Mouse (Mus musculus) left cerebral cortex, postnatal 10 days (tissue): Measurements from ENCODE around the gene Nlrp6. TPM values are rescaled to one million over a fixed set of nuclear protein-coding genes. Genes with fewer than 3 reads are reported as not detected.

Experiments
- DNase-seq, 2 experiments: peaks; one replicate each; pipeline ENCODE4 v3.0.0; 2021 to 2022; ENCODE audit warnings: low spot score in 2 of 2, mixed read lengths in 1 of 2; ENCODE audit errors: extremely low spot score in 1 of 2
- intact Hi-C: fragments of 180-260 bp; cut with DNase I; formaldehyde crosslinking; loops from one replicate; pipeline ENCODE4 v1.15.1; 2025
- total RNA-seq, 2 experiments: library from RNA; stranded (reverse); gene quantifications; 2 replicates each; pipeline ENCODE4 v1.2.3; 2021

Gene Nlrp6
- total RNA-seq, 2 experiments from 2014 or later, result 0.39 to 0.67 TPM

DNA sequence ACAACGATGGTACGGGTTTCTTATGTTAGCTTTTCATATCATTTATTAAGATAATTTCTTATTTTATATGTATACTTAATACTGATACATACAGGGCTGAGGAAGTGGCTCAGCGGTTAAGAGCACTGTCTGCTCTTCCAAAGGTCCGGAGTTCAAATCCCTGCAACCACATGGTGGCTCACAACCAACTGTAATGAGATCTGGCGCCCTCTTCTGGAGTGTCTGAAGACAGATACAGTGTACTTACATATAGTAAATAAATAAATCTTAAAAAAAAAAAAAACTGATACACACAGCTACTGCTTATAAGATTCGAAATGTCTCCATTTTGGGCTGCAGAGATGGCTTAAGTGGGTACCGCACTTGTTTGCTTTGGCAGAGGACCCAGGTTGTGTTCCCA, 13.0 kb upstream of the Nlrp6 start:
- no peak for DNase-seq
- intact Hi-C loops, result loop anchor here (1.0 to 5.0 kb wide), 2 partner anchors 141 to 270 kb away; no protein-coding TSS in a partner anchor

- no peak for DNase-seq
- intact Hi-C loops, result loop anchor here (1.0 to 5.0 kb wide), 2 partner anchors 140 to 269 kb away; no protein-coding TSS in a partner anchor
Measured at GRCm38 (mm10) chr7:140908181-140908580, 12.5 kb upstream of the Nlrp6 start.

- DNase-seq, result peak; percentile 48 to 73
- intact Hi-C loops, result loop anchor here (1.0 to 5.0 kb wide), 2 partner anchors 140 to 269 kb away; no protein-coding TSS in a partner anchor
Measured at GRCm38 (mm10) chr7:140908634-140909107, 12.0 kb upstream of the Nlrp6 start.

DNA sequence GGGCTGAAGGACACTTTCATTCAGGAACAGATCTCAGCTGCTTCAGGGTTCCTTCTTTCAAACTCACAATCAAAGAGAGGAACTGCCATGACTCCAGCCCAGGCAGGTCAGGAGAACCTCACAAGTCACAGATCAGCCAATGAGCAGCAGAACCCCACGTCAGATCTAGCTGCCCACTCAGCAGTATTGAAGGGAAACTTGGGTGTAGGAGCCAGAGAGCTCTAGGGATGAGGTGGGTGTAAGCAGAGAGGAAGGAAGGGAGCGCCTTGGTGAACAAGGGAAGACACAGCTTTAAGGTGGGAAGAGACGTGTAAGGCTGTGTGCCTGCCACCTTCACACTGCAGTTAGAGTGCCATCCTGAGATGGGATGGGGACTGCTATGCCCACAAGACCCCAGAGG, 8.4 kb upstream of the Nlrp6 start:
- no peak for DNase-seq
- intact Hi-C loops, result no loop called here

- intact Hi-C loops, result no loop called here
- DNase-seq, result no peak
Measured at GRCm38 (mm10) chr7:140912846-140913482, 7.7 kb upstream of the Nlrp6 start.

GRCm38 (mm10) chr7:140914031-140914690, 6.5 kb upstream of the Nlrp6 start:
- intact Hi-C loops, result no loop called here
- DNase-seq, result no peak

DNA sequence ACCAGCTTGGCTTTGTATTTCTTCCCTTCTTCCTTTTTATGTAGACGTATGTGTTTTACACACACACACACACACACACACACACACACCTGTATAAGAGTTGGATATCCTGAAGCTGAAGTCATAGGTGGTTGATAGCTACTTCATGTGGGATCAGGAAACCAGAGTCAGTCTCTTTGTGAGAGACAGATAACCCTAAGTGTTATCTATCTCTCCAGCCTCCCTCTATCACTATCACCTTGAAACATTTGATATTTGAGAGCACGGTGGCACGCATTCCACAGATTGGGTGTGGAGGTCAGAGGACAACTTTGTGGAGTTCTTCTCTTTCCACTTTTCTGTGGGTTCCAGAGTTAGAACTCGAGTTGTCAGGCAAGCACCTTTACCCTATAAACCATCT, 791 bp upstream of the Nlrp6 start:
- intact Hi-C loops, result no loop called here
- no peak for DNase-seq

DNA sequence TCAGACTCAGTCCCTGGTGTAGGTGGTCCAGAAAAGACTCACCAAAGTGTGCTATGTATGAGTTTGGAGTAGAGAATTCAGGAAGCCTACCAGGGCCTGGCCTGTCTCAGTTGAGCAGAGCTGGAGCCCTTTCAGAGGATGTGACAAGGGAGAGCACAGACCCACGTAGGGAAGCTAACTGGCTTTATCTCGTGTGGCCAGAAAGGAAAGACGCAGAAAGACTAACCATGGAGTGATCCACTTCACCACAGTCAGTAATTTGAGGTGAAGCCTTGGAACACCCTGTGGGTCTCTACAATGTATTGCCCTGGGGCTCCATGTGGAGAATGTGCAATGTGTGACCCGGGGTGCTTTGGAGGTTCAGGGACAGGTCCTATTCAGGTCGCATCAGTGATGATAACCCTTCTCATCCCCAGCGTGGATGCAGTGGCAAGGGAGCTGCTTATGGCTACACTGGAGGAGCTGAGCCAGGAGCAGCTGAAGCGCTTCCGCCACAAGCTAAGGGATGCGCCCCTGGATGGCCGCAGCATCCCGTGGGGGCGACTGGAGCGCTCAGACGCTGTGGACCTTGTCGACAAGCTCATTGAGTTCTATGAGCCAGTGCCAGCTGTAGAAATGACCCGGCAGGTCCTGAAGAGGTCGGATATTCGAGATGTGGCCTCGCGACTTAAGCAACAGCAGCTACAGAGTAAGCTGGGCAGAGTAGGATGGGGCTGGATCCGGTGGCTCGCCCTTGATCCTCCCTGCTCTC, 698 bp downstream of the Nlrp6 start:
- intact Hi-C loops, result no loop called here
- DNase-seq, result no peak

DNA sequence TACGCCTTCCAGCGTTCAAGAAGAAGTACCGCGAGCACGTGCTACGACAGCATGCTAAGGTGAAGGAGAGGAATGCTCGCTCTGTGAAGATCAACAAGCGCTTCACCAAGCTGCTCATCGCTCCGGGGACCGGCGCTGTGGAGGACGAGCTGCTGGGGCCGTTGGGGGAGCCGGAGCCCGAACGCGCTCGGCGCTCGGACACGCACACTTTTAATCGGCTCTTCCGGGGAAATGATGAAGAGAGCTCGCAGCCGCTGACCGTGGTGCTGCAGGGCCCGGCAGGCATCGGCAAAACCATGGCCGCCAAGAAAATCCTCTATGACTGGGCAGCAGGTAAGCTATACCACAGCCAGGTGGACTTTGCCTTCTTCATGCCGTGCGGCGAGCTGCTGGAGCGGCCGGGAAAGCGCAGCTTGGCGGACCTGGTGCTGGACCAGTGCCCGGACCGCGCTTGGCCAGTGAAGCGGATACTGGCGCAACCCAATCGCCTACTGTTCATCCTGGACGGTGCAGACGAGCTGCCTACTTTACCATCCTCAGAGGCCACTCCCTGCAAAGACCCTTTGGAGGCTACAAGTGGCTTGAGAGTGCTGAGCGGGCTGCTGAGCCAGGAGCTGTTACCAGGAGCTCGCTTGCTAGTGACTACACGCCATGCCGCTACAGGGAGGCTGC, 1.8 kb downstream of the Nlrp6 start:
- intact Hi-C loops, result no loop called here
- no peak for DNase-seq

- intact Hi-C loops, result no loop called here
- no peak for DNase-seq
Measured at GRCm38 (mm10) chr7:140923070-140923775, 2.5 kb downstream of the Nlrp6 start.

GRCm38 (mm10) chr7:140927181-140927580, 6.5 kb downstream of the Nlrp6 start:
- intact Hi-C loops, result no loop called here
- no peak for DNase-seq

DNA sequence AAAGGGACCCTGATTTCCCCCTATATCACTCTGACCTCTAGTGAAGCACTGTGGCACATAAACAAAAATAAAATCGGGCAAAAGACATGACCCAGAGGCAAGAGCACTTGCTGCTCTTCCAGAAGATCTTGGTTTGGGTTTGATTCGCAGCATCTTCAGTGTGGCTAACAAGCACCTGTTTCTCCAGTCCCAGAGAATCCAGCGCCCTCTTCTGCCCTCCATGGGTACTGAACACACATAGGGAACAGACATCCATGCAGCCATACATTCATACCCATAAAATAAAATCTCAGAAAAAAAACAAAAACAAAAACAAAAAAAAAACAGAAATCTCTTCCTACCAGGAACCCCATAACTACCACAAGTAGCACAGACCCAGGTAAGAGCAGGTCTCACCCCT, 17.7 kb downstream of the Nlrp6 start:
- DNase-seq, result no peak
- intact Hi-C loops, result no loop called here

DNA sequence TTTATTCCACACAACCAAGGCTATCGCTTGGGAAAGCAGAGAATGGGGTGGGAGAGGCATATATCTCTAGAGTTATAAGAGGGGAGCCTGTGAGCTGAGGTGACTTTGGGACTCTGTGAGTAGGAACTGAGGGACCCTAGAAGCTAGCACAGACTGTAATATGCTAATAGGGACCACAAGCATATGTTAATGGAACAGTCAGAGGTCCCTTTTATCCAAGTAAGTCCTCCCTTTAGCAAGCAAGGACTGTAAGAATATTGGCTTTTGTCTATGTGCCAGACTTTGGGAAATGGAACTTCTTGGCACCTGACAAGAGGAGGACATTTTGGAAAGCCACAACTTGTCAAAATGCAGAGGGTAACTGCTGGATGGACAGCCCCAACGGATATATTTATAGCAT, 18.2 kb downstream of the Nlrp6 start:
- DNase-seq, result no peak
- intact Hi-C loops, result no loop called here

DNA sequence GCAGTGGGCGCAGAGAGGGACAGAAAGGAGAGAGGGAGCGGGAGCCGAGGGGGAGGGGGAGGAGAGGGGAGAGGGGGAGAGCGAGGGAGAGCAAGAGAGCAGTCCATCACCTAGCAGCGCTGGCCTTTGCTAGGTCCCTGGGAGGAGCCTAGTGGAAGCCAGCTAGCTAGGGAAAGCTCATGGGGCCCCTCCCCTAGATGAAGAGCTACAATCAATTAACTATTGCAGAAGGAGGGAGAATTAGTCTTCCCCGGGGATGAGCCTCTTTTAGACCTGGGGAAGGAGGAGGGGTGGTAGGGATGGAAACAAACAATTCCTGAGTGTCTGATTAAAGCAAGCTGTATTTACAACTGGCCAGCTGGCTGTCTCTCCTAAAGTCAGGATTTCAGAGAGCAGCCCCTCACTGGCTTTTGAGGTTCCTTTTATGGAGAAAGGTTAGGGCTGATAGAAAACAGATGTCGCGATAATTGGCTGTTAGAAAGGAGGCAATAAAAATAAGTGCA, 19.0 kb downstream of the Nlrp6 start:
- DNase-seq, result peak in 1 of 2 experiments; percentile 55

GRCm38 (mm10) chr7:140941222-140942051, 20.7 kb downstream of the Nlrp6 start, which contains the start of gene Pgghg:
Gene Pgghg (plus strand): TSS chr7:140941391.
- DNase-seq, result peak in 1 of 2 experiments; percentile 86
- intact Hi-C loops, result no loop called here

More for the DNA sequence above, 19.0 kb downstream of the Nlrp6 start:
- intact Hi-C loops, result no loop called here

- intact Hi-C loops, result no loop called here
- no peak for DNase-seq
Measured at GRCm38 (mm10) chr7:140942341-140942740, 21.6 kb downstream of the Nlrp6 start.

DNA sequence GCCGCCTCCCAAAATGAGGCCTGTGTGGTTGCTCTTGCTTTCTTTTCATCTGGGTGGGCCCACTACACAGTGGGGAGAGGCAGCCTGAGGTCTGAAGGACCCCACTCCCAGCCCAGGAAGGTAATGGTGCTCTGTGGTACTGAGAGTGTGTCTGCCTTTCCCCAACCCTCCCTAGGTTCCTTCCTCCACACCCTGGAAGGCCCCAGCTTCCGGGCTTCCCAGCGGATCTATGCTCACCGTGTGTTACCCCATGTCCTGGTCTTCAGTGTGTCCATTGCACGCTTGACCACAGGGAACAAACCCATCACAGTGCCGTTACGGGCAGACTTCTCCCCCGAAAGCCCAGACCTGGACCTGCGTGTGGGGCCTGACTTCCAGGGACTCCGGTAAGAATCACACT, 22.1 kb downstream of the Nlrp6 start:
- intact Hi-C loops, result no loop called here
- no peak for DNase-seq
